Mouse (Mus musculus): ENCODE measurements around the gene Rusc1. TPM values are rescaled to one million over a fixed set of nuclear protein-coding genes. Genes with fewer than 3 reads are reported as not detected.

The Rusc1 gene
- total and polyA plus RNA-seq, 2 experiments from 2014 or later: 103 to 187 TPM

- peaks cover 57% of the 10 kb centered on the region for H3K36me3 ChIP-seq (ENCODE audit: insufficient read depth, low read length)
- no peaks in the 10 kb centered on the region for H3K4me1 ChIP-seq (ENCODE audit: insufficient read depth, low read length)
- H3K9ac ChIP-seq (replicated peaks; ENCODE audit: low read length, poor library complexity, severe bottlenecking): no peak overlapping the region
- peak; percentile 23 for DNase-seq (ENCODE audit: low spot score)
- no peak for ATAC-seq (ENCODE audit: low FRiP score)
- no peaks in the 10 kb centered on the region for H3K27me3 ChIP-seq (ENCODE audit: insufficient read depth, low read length)
- no peak overlapping the region for H3K4me3 ChIP-seq (ENCODE audit: low read depth, low read length)
- no peaks in the 10 kb centered on the region for H3K9me3 ChIP-seq (ENCODE audit: low read length)
- TF ChIP-seq CTCF (IDR thresholded peaks at IDR 0.05): peak; percentile 70
- no peak overlapping the region for H3K4me2 ChIP-seq (ENCODE audit: low read depth, low read length, poor library complexity, severe bottlenecking)
- WGBS: 73% methylated on average over 3 of the region's 3 CpGs
- no peak overlapping the region for H3K27ac ChIP-seq (ENCODE audit: low read depth, low read length)
Measured at GRCm38 (mm10) chr3:89058783-89059182, 34.3 kb downstream of the Rusc1 start.

- Histone ChIP-seq H3K4me1 (ENCODE audit: insufficient read depth, low read length) (no peaks in the 10 kb centered on the region), H3K9me3 (ENCODE audit: low read length) (no peaks in the 10 kb centered on the region), H3K36me3 (ENCODE audit: insufficient read depth, low read length) (peaks cover 53% of the 10 kb centered on the region), H3K9ac (replicated peaks; ENCODE audit: low read length, poor library complexity, severe bottlenecking) (no peak overlapping the region), H3K27me3 (ENCODE audit: insufficient read depth, low read length) (no peaks in the 10 kb centered on the region), H3K4me2 (ENCODE audit: low read depth, low read length, poor library complexity, severe bottlenecking) (no peak overlapping the region), H3K4me3 (ENCODE audit: low read depth, low read length) (no peak overlapping the region), H3K27ac (ENCODE audit: low read depth, low read length) (no peak overlapping the region)
- WGBS: 97% methylated on average over 9 of the region's 9 CpGs
- TF ChIP-seq CTCF (IDR thresholded peaks at IDR 0.05): no peak
- DNase-seq (ENCODE audit: low spot score) (no peak), ATAC-seq (ENCODE audit: low FRiP score) (no peak)
Measured at GRCm38 (mm10) chr3:89058361-89058760, 34.8 kb downstream of the Rusc1 start.

GRCm38 (mm10) chr3:89043359-89043758, 49.8 kb downstream of the Rusc1 start:
- no peak for ATAC-seq (ENCODE audit: low FRiP score)
- no peaks in the 10 kb centered on the region for H3K27me3 ChIP-seq (ENCODE audit: insufficient read depth, low read length)
- H3K36me3 ChIP-seq (ENCODE audit: insufficient read depth, low read length): peaks cover 62% of the 10 kb centered on the region
- H3K4me1 ChIP-seq (ENCODE audit: insufficient read depth, low read length): no peaks in the 10 kb centered on the region
- WGBS: 96% methylated on average over 4 of the region's 4 CpGs
- no peak for TF ChIP-seq CTCF (IDR thresholded peaks at IDR 0.05)
- H3K4me3 ChIP-seq (ENCODE audit: low read depth, low read length): no peak overlapping the region
- H3K9ac ChIP-seq (replicated peaks; ENCODE audit: low read length, poor library complexity, severe bottlenecking): no peak overlapping the region
- no peak overlapping the region for H3K27ac ChIP-seq (ENCODE audit: low read depth, low read length)
- H3K4me2 ChIP-seq (ENCODE audit: low read depth, low read length, poor library complexity, severe bottlenecking): no peak overlapping the region
- no peak for DNase-seq (ENCODE audit: low spot score)
- no peaks in the 10 kb centered on the region for H3K9me3 ChIP-seq (ENCODE audit: low read length)

Other genes starting within 250 kb of the Rusc1 start
- 39.6 and 52.1 TPM in 2 replicates for gene Msto1, start 179.3 kb downstream of the Rusc1 start, total RNA-seq (2014; rRNA removed)
- 46.3 and 50.8 TPM in 2 replicates for gene Msto1, start 179.3 kb downstream of the Rusc1 start, polyA plus RNA-seq (2015; fragmentation: Nextera tagmentation; extraction: Ambion mirVana)
- 25.0 and 29.7 TPM in 2 replicates for gene Ash1l, start 142.7 kb downstream of the Rusc1 start, total RNA-seq (2014; rRNA removed)
- 12.2 and 15.8 TPM in 2 replicates for gene Ash1l, start 142.7 kb downstream of the Rusc1 start, polyA plus RNA-seq (2015; fragmentation: Nextera tagmentation; extraction: Ambion mirVana)
- gene Dap3, start 142.1 kb downstream of the Rusc1 start, total RNA-seq (2014; rRNA removed): 53.5 and 62.3 TPM in 2 replicates
- gene Dap3, start 142.1 kb downstream of the Rusc1 start, polyA plus RNA-seq (2015; fragmentation: Nextera tagmentation; extraction: Ambion mirVana): 108 and 111 TPM in 2 replicates
- gene Gm43738, start 7.8 kb upstream of the Rusc1 start, total RNA-seq (2014; rRNA removed): not detected in 2 replicates
- not detected in 2 replicates for gene Gm43738, start 7.8 kb upstream of the Rusc1 start, polyA plus RNA-seq (2015; fragmentation: Nextera tagmentation; extraction: Ambion mirVana)
- gene Fdps, start 8.6 kb upstream of the Rusc1 start, total RNA-seq (2014; rRNA removed): 382 and 401 TPM in 2 replicates
- gene Fdps, start 8.6 kb upstream of the Rusc1 start, polyA plus RNA-seq (2015; fragmentation: Nextera tagmentation; extraction: Ambion mirVana): 407 and 423 TPM in 2 replicates
- gene Pklr, start 42.8 kb upstream of the Rusc1 start, total RNA-seq (2014; rRNA removed): 0.47 TPM in 1 of 2 replicates, not detected in the other
- gene Pklr, start 42.8 kb upstream of the Rusc1 start, polyA plus RNA-seq (2015; fragmentation: Nextera tagmentation; extraction: Ambion mirVana): 0.05 and 0.10 TPM in 2 replicates
- gene Hcn3, start 66.9 kb upstream of the Rusc1 start, total RNA-seq (2014; rRNA removed): 94.8 and 97.8 TPM in 2 replicates
- gene Hcn3, start 66.9 kb upstream of the Rusc1 start, polyA plus RNA-seq (2015; fragmentation: Nextera tagmentation; extraction: Ambion mirVana): 44.8 and 46.7 TPM in 2 replicates
- 38.9 and 44.5 TPM in 2 replicates for gene Clk2, start 71.5 kb upstream of the Rusc1 start, total RNA-seq (2014; rRNA removed)
- gene Clk2, start 71.5 kb upstream of the Rusc1 start, polyA plus RNA-seq (2015; fragmentation: Nextera tagmentation; extraction: Ambion mirVana): 12.1 and 12.6 TPM in 2 replicates
- gene Scamp3, start 84.2 kb upstream of the Rusc1 start, total RNA-seq (2014; rRNA removed): 71.1 and 84.8 TPM in 2 replicates
- gene Scamp3, start 84.2 kb upstream of the Rusc1 start, polyA plus RNA-seq (2015; fragmentation: Nextera tagmentation; extraction: Ambion mirVana): 151 and 158 TPM in 2 replicates
- 12.7 and 22.2 TPM in 2 replicates for gene Fam189b, start 89.8 kb upstream of the Rusc1 start, total RNA-seq (2014; rRNA removed)
- gene Fam189b, start 89.8 kb upstream of the Rusc1 start, polyA plus RNA-seq (2015; fragmentation: Nextera tagmentation; extraction: Ambion mirVana): 32.5 and 37.5 TPM in 2 replicates
- gene Gba, start 109.6 kb upstream of the Rusc1 start, total RNA-seq (2014; rRNA removed): 56.8 and 64.6 TPM in 2 replicates
- 46.1 and 48.3 TPM in 2 replicates for gene Gba, start 109.6 kb upstream of the Rusc1 start, polyA plus RNA-seq (2015; fragmentation: Nextera tagmentation; extraction: Ambion mirVana)
- gene Thbs3, start 121.9 kb upstream of the Rusc1 start, total RNA-seq (2014; rRNA removed): 38.5 and 42.9 TPM in 2 replicates
- 39.0 and 47.6 TPM in 2 replicates for gene Thbs3, start 121.9 kb upstream of the Rusc1 start, polyA plus RNA-seq (2015; fragmentation: Nextera tagmentation; extraction: Ambion mirVana)
- 101 and 108 TPM in 2 replicates for gene Mtx1, start 133.8 kb upstream of the Rusc1 start, total RNA-seq (2014; rRNA removed)
- 176 and 189 TPM in 2 replicates for gene Mtx1, start 133.8 kb upstream of the Rusc1 start, polyA plus RNA-seq (2015; fragmentation: Nextera tagmentation; extraction: Ambion mirVana)
- 2.8 and 3.8 TPM in 2 replicates for gene Muc1, start 135.7 kb upstream of the Rusc1 start, total RNA-seq (2014; rRNA removed)
- 0.52 and 1.5 TPM in 2 replicates for gene Muc1, start 135.7 kb upstream of the Rusc1 start, polyA plus RNA-seq (2015; fragmentation: Nextera tagmentation; extraction: Ambion mirVana)
- gene Krtcap2, start 152.7 kb upstream of the Rusc1 start, total RNA-seq (2014; rRNA removed): 74.7 and 93.9 TPM in 2 replicates
- gene Krtcap2, start 152.7 kb upstream of the Rusc1 start, polyA plus RNA-seq (2015; fragmentation: Nextera tagmentation; extraction: Ambion mirVana): 219 TPM in 2 replicates
- gene Trim46, start 153.0 kb upstream of the Rusc1 start, total RNA-seq (2014; rRNA removed): 112 and 124 TPM in 2 replicates
- gene Trim46, start 153.0 kb upstream of the Rusc1 start, polyA plus RNA-seq (2015; fragmentation: Nextera tagmentation; extraction: Ambion mirVana): 69.1 TPM in 2 replicates
- 198 and 223 TPM in 2 replicates for gene Dpm3, start 166.0 kb upstream of the Rusc1 start, total RNA-seq (2014; rRNA removed)
- gene Dpm3, start 166.0 kb upstream of the Rusc1 start, polyA plus RNA-seq (2015; fragmentation: Nextera tagmentation; extraction: Ambion mirVana): 69.4 and 81.1 TPM in 2 replicates
- gene Slc50a1, start 177.3 kb upstream of the Rusc1 start, total RNA-seq (2014; rRNA removed): 22.8 and 32.0 TPM in 2 replicates
- 42.4 and 48.7 TPM in 2 replicates for gene Slc50a1, start 177.3 kb upstream of the Rusc1 start, polyA plus RNA-seq (2015; fragmentation: Nextera tagmentation; extraction: Ambion mirVana)
- 6.6 and 7.1 TPM in 2 replicates for gene Efna1, start 187.8 kb upstream of the Rusc1 start, total RNA-seq (2014; rRNA removed)
- gene Efna1, start 187.8 kb upstream of the Rusc1 start, polyA plus RNA-seq (2015; fragmentation: Nextera tagmentation; extraction: Ambion mirVana): 8.9 and 9.4 TPM in 2 replicates
- 93.5 and 115 TPM in 2 replicates for gene Efna3, start 229.7 kb upstream of the Rusc1 start, total RNA-seq (2014; rRNA removed)
- gene Efna3, start 229.7 kb upstream of the Rusc1 start, polyA plus RNA-seq (2015; fragmentation: Nextera tagmentation; extraction: Ambion mirVana): 52.3 and 58.4 TPM in 2 replicates
- 3.0 and 7.9 TPM in 2 replicates for gene Efna4, start 244.7 kb upstream of the Rusc1 start, total RNA-seq (2014; rRNA removed)
- 2.5 and 3.5 TPM in 2 replicates for gene Efna4, start 244.7 kb upstream of the Rusc1 start, polyA plus RNA-seq (2015; fragmentation: Nextera tagmentation; extraction: Ambion mirVana)

Data from midbrain, postnatal 0 days (tissue).